Mouse (Mus musculus) spleen, embryonic (tissue): ENCODE data around the gene Fuz.

ENCODE experiments used
- CTCF ChIA-PET: fragments of 350-600 bp; sonication (Branson Sonifier 250); formaldehyde crosslinking; loops from one replicate; lab custom pipeline; 2022; lab: Charles Lee

Fuz gene

DNA sequence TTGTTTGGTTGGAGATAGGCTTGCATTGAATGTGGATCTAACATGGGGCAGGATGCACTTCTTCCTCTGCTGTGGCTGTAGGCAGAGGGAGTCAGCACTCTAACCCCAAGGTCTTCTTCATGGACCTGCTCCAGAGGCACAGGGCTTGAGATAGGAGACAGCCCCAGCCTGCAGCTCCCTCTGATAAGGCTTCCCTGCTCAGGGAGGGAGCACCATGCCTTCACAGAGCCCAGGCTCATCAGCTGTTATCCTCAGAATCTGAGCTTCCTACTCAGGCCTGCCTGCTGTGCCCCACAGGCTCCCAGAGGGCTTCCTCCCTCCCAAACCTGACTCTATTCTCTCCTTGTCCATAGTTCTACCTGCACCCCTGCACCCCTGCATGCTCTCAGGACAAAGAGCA is 26.7 kb downstream of the Fuz start:
- CTCF ChIA-PET, result no interaction called here

DNA sequence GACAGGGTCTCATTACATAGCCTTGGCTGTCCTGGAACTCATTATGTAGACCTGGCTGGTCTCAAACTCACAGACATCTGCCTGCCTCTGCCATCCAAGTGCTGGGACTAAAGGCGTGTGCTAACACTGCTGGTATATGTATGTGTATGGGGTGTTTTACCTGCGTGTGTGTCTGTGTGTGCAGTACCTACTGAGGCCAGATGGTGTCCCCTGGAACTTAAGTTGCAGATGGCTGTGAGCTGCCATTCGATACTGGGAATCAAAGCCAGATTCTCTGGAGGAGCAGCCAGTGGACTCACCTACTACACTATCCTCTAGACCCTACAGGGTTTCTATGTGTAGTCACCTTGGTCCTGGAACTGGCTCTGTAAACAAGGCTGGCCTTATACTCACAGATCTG is 29.6 kb downstream of the Fuz start:
- CTCF ChIA-PET, result no interaction called here

DNA sequence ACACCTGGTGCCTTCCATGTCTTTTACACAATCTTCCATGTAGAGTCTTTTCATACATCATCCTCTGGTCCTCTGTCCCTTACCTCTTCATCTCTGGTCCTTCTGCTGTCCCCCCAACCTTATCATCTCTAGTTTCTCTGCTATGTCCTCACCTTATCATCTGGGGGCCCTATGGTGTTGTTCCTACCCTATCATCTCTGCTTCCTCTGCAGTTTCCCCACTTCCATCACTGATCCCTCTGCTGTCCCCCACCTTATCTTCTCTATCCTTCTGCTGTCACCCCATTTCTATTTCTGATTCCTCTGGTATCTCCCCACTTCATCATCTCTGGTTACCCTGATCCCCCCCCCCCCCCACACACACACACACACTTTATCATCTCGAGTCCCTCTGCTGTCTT is 32.7 kb downstream of the Fuz start:
- CTCF ChIA-PET, result no interaction called here

DNA sequence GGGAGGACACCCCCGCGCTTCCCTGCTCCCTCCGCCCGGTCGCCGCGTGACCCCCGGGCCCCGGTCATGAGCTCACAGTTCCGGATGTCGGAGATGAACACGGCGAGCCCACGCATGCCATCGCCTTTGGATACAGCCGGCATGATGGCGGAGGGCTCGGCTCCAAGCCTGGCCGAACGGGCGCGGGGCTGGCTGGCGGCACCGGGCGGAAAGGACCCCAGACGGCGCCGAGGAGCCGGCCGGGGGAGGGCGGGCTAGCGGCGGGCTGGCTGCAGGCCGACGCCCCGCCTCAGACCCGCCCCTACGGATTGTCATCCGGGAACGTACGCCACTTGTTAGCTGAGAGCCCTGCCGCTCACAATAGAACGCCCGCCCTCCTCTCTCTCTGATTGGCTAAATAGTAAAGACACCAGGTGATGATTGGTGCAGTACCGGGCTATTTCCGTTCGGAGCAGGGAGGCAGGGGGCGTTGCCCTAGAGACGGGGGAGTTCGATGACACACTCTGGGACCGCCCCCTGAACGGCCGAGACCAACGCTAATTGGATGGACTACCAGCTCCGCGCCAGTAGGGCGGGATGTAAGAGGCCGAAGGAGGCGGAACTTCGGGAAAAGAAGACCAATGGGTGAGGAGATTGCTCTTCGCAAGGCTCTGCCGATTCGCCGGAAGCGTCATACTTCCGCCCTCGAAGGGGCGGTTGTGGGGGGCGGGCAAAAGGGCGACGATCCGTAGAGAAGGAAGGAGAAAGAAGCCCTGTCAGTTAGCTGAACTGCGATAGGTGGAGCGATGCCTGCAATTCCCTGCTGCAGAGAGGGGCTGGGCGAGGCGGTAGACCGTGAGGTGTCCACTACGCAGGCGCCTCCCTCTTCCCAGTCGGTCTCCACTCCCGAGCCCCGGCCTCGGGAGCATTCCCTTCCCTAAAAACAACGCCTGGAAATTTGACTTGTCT is 33.6 kb downstream of the Fuz start, which contains the start of gene Ap2a1:
Gene Ap2a1 (minus strand): TSS at position 293 of the 948 bp plus-strand sequence.
- CTCF ChIA-PET, result no interaction called here

DNA sequence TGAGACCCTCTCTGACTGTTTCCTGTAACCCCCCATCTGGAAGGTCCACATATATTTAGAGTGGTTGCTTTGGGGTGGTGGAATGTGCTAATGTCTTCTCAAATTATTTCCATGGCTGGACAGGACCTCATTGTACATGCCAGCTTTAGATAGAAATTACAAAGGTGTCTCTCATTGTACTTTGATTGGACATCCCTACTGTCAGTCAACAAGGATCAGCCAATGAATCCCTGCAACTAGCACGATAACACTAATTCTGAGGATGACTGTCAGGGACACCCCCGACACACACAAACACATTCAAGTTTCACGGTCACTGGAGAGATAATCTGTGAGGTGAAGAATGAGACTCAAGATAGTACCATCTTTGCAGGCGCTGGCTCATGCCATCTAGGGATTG is 42.8 kb downstream of the Fuz start:
- CTCF ChIA-PET, result no interaction called here

DNA sequence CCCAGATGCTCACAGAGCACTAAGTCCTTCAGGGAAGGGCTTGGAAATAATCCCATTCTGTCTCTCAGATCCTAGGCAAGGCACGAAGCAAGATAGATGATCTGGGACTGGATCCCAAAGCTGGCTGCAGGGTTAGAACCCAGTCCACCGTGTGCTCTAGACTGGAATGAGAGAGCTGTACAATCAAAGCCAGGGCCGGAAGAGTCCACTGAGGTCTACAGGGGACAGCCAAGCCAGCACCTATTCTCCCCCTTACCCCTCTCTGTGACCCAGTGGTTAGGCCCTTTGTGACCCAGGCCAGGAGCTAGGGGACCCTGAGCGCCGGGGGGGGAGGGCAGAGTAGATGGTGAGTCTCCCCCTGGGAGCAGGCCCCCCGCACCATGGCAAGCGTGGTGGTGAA is 47.0 kb downstream of the Fuz start, which contains the start of gene Tsks:
Gene Tsks (plus strand): TSS at position 301 of the 400 bp plus-strand sequence.
- CTCF ChIA-PET, result no interaction called here

DNA sequence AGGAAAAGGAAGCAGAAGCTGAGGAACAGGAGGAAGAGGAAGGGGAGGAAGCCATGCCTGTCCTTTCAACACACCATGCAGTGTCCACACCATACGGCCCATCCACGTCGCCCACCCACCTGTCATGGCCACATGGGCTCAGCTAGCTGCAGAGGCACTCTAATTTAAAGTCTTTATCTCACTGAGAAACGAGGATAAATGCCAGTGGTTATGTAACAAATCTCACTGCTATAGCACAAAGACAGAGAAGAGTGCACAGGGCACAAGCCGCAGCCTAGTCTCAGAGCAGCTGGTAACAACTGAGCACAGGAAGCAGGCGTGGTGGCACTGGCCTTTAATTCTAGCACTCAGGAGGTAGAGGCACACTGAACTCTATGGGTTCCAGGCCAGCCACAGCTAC is 54.0 kb downstream of the Fuz start:
- CTCF ChIA-PET, result no interaction called here

DNA sequence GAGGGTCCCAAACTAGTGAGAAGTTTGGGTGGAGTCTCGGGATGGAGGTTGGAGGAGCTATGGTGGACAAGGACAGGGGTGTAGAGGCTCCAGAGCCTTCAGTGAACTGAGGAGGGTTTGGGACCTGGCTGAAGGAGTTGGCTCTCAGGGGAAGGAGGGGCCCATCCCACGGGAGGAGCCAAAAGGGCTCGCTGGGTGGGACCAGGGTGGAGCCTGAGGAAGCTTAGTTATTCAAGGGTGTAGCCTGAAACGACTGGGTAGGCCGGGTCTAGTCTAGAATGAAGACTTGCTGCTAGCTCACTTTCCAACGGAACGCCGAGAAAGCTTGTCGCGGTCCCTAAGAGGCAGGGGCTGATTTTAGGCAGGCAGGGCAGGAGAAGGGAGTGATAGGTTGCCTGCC is 56.1 kb downstream of the Fuz start:
- CTCF ChIA-PET, result no interaction called here
